Mouse (Mus musculus): ENCODE measurements at regions not wholly inside any gene's neighbourhood (a gene's known extent, or its start where the extent isn't known, plus 50 kb on each side); places are given as distances from the start of the nearest gene placed in this dataset.

DNA sequence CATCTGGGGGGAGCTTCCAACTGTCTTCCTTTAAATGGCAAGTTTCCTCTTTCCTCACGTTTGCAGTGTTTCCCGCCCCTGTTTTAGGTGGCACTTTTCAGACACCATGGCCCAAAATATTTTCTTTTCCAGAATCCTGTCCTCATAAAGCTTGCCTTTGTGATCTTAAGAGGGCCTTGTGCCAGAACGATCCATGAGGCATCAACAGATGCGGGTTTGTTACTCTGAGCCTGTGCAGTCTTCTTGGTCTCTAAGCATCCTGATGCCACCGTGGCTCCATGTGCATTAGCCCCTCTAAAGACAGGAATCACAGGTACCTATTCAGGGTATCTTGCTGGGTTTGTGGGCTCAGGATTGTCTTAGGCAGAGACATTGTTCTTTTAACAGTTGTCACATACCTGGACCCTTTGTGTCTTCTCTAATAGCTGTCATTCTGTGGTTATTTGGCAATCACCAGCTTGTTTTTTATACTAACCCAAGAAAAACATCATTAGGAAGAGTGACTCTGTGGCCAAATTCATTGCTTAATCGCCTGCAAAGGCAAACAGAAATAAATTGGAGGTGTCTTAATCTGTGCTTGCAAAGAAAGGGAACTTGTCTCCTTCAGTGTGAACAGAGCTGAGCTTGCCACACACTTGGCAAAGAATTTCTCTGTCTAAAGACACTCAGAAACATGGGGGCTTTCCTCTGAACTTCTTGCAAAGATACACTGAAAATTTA lies 179.3 kb downstream of the Nuak1 start:
- 81% methylated on average over 6 of the region's 6 CpGs for WGBS
- H3K9me3 ChIP-seq (ENCODE audit: control insufficient read depth, low read length): no peaks in the 10 kb centered on the region
- H3K36me3 ChIP-seq (ENCODE audit: control insufficient read depth, insufficient read depth, low read length): no peaks in the 10 kb centered on the region
- no peak overlapping the region for H3K4me3 ChIP-seq (ENCODE audit: control insufficient read depth in 1 of 2, insufficient read depth in 1 of 2, low read depth in 1 of 2, low read length in 2 of 2)
- no peak for ATAC-seq (ENCODE audit: insufficient number of reproducible peaks, insufficient read depth, low FRiP score, low read depth)
- H3K4me2 ChIP-seq (ENCODE audit: low read length): no peak overlapping the region
- H3K9ac ChIP-seq (ENCODE audit: low read length): no peak overlapping the region
- H3K4me1 ChIP-seq (ENCODE audit: control insufficient read depth in 2 of 2, insufficient read depth in 2 of 2, low read length in 2 of 2): no peaks in the 10 kb centered on the region
- no peak overlapping the region for H3K27ac ChIP-seq (replicated peaks in 1 of 2; ENCODE audit: control insufficient read depth in 1 of 2, insufficient read depth in 1 of 2, low read depth in 2 of 2, low read length in 2 of 2)
- H3K27me3 ChIP-seq (ENCODE audit: control insufficient read depth, insufficient read depth, low read length): no peaks in the 10 kb centered on the region

DNA sequence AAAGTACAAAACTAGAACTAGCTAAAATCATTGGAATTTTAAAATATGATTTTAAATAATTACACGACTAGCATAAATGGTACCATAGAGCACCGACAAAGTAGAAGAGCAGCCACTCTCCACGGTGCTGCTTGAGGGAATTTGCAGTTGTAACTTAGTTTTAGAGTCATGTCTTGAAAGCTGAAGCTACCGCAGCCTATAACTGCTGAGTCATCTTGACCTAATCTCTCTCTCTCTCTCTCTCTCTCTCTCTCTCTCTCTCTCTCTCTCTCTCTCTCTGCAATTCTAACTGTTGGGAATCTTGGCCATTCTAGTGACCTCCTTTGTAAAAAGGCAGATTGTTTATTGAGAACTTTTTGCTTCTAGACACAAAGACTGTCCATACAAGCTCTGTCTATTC lies 177.5 kb downstream of the Nuak1 start:
- Histone ChIP-seq H3K27me3 (ENCODE audit: control insufficient read depth, insufficient read depth, low read length) (no peaks in the 10 kb centered on the region), H3K9ac (ENCODE audit: low read length) (no peak overlapping the region), H3K36me3 (ENCODE audit: control insufficient read depth, insufficient read depth, low read length) (no peaks in the 10 kb centered on the region), H3K4me1 (ENCODE audit: control insufficient read depth in 2 of 2, insufficient read depth in 2 of 2, low read length in 2 of 2) (no peaks in the 10 kb centered on the region), H3K4me3 (ENCODE audit: control insufficient read depth in 1 of 2, insufficient read depth in 1 of 2, low read depth in 1 of 2, low read length in 2 of 2) (no peak overlapping the region), H3K27ac (replicated peaks in 1 of 2; ENCODE audit: control insufficient read depth in 1 of 2, insufficient read depth in 1 of 2, low read depth in 2 of 2, low read length in 2 of 2) (no peak overlapping the region), H3K4me2 (ENCODE audit: low read length) (no peak overlapping the region), H3K9me3 (ENCODE audit: control insufficient read depth, low read length) (no peaks in the 10 kb centered on the region)
- ATAC-seq (ENCODE audit: insufficient number of reproducible peaks, insufficient read depth, low FRiP score, low read depth): no peak
- 84% methylated on average over 4 of the region's 4 CpGs for WGBS

DNA sequence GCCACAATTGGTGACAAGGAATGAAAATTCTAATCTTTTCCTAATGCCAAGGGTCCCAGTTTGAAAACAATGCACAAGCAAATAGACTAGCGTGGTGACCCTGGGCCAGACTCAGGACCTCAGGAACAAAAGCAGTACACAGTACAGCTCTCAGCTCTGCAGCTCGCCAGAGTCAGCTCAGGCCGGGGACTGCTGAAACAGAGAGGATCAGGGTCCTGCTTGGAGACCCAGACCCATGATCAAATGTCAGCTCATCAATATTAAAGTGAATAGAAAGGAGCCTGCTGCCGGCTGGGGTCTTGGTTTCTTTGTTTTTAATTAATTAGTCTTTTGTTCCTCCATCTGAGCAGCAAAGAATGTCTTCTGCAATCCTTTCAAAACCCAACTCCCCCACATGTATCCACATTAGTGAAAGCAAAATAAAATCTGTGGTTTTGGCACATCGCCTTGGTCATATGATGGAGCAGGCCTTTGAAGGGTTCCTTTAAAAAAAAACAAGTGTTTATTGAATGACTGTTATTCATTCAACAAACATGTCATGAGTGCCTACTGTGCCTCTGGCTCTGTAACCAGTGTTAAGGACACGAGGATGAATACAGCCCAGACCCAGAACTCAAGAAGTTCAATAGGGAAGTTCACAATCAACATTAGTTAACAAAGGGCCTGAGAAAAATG lies 154.4 kb downstream of the Nuak1 start:
- Histone ChIP-seq H3K4me1 (ENCODE audit: control insufficient read depth in 2 of 2, insufficient read depth in 2 of 2, low read length in 2 of 2) (no peaks in the 10 kb centered on the region), H3K36me3 (ENCODE audit: control insufficient read depth, insufficient read depth, low read length) (no peaks in the 10 kb centered on the region), H3K4me3 (ENCODE audit: control insufficient read depth in 1 of 2, insufficient read depth in 1 of 2, low read depth in 1 of 2, low read length in 2 of 2) (no peak overlapping the region), H3K27me3 (ENCODE audit: control insufficient read depth, insufficient read depth, low read length) (no peaks in the 10 kb centered on the region), H3K9ac (ENCODE audit: low read length) (no peak overlapping the region), H3K4me2 (ENCODE audit: low read length) (no peak overlapping the region), H3K27ac (replicated peaks in 1 of 2; ENCODE audit: control insufficient read depth in 1 of 2, insufficient read depth in 1 of 2, low read depth in 2 of 2, low read length in 2 of 2) (no peak overlapping the region), H3K9me3 (ENCODE audit: control insufficient read depth, low read length) (no peaks in the 10 kb centered on the region)
- 81% methylated on average over 6 of the region's 6 CpGs for WGBS
- no peak for ATAC-seq (ENCODE audit: insufficient number of reproducible peaks, insufficient read depth, low FRiP score, low read depth)

DNA sequence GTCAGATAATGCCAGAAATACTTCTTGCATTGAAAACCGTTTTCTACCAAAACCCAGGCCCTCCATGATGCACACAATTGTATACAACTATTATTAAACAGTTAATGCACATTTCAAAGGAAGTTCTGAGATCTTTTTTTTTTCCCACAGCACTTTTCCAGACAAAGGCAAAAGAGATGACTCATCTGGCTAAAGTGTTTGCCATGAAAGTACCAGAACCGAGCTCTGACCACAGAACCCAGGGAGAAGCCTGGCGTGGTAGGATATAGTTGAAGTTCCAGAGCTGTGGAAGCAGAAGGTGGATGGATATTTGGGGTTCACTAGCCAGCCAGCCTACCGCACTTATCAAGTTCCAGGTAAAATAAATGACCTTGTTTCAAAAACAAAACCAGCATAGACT lies 146.0 kb downstream of the Nuak1 start:
- no peaks in the 10 kb centered on the region for H3K36me3 ChIP-seq (ENCODE audit: control insufficient read depth, insufficient read depth, low read length)
- ATAC-seq (ENCODE audit: insufficient number of reproducible peaks, insufficient read depth, low FRiP score, low read depth): no peak
- H3K4me3 ChIP-seq (ENCODE audit: control insufficient read depth in 1 of 2, insufficient read depth in 1 of 2, low read depth in 1 of 2, low read length in 2 of 2): no peak overlapping the region
- no peaks in the 10 kb centered on the region for H3K9me3 ChIP-seq (ENCODE audit: control insufficient read depth, low read length)
- no peaks in the 10 kb centered on the region for H3K4me1 ChIP-seq (ENCODE audit: control insufficient read depth in 2 of 2, insufficient read depth in 2 of 2, low read length in 2 of 2)
- WGBS: 79% methylated on average over 4 of the region's 4 CpGs
- H3K9ac ChIP-seq (ENCODE audit: low read length): no peak overlapping the region
- no peak overlapping the region for H3K27ac ChIP-seq (replicated peaks in 1 of 2; ENCODE audit: control insufficient read depth in 1 of 2, insufficient read depth in 1 of 2, low read depth in 2 of 2, low read length in 2 of 2)
- no peaks in the 10 kb centered on the region for H3K27me3 ChIP-seq (ENCODE audit: control insufficient read depth, insufficient read depth, low read length)
- no peak overlapping the region for H3K4me2 ChIP-seq (ENCODE audit: low read length)

DNA sequence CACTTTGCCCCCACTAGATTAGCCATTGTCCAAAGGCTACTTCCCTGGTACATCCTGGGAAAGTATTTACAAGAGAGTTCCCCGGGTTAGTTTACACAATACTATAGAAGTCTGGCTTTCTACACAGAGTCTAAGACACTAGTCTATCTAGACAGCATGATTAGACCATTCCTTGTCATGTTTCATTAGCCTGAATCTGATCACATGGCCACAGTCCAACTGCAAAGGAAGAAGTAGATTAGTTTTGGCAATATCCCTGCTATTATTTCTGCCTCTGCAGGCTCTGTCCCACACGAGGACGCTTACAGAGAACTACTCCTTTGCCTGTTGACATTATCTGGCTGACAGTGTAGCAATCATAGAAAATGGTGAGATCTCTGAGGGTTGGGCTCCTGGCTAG lies 144.2 kb downstream of the Nuak1 start:
- no peak overlapping the region for H3K4me3 ChIP-seq (ENCODE audit: control insufficient read depth in 1 of 2, insufficient read depth in 1 of 2, low read depth in 1 of 2, low read length in 2 of 2)
- H3K36me3 ChIP-seq (ENCODE audit: control insufficient read depth, insufficient read depth, low read length): no peaks in the 10 kb centered on the region
- WGBS: 54% methylated on average over 3 of the region's 3 CpGs
- ATAC-seq (ENCODE audit: insufficient number of reproducible peaks, insufficient read depth, low FRiP score, low read depth): no peak
- H3K9ac ChIP-seq (ENCODE audit: low read length): no peak overlapping the region
- H3K27ac ChIP-seq (replicated peaks in 1 of 2; ENCODE audit: control insufficient read depth in 1 of 2, insufficient read depth in 1 of 2, low read depth in 2 of 2, low read length in 2 of 2): no peak overlapping the region
- no peak overlapping the region for H3K4me2 ChIP-seq (ENCODE audit: low read length)
- no peaks in the 10 kb centered on the region for H3K27me3 ChIP-seq (ENCODE audit: control insufficient read depth, insufficient read depth, low read length)
- no peaks in the 10 kb centered on the region for H3K4me1 ChIP-seq (ENCODE audit: control insufficient read depth in 2 of 2, insufficient read depth in 2 of 2, low read length in 2 of 2)
- no peaks in the 10 kb centered on the region for H3K9me3 ChIP-seq (ENCODE audit: control insufficient read depth, low read length)

DNA sequence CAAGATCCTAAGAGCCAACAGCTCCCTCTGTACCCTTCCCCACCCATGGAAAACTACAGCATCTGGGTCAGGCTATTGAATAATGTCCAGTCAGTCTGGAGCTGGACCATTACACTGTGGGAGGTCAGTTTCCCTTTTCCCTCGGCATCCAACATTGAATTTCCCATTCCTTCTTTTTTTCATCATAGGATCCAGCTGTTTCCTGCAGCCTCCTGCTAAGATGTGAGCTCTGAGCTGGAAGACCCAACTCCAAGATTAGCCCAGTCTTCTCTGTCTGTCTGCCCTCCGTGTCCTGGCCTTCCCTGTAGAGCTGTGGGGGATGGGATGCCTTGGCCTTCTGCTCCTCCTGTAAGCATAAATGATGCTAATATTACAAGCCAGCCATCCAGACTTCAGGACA lies 138.8 kb downstream of the Nuak1 start:
- Histone ChIP-seq H3K9ac (ENCODE audit: low read length) (no peak overlapping the region), H3K4me3 (ENCODE audit: control insufficient read depth in 1 of 2, insufficient read depth in 1 of 2, low read depth in 1 of 2, low read length in 2 of 2) (no peak overlapping the region), H3K9me3 (ENCODE audit: control insufficient read depth, low read length) (no peaks in the 10 kb centered on the region), H3K4me2 (ENCODE audit: low read length) (no peak overlapping the region), H3K27ac (replicated peaks in 1 of 2; ENCODE audit: control insufficient read depth in 1 of 2, insufficient read depth in 1 of 2, low read depth in 2 of 2, low read length in 2 of 2) (no peak overlapping the region), H3K27me3 (ENCODE audit: control insufficient read depth, insufficient read depth, low read length) (no peaks in the 10 kb centered on the region), H3K4me1 (ENCODE audit: control insufficient read depth in 2 of 2, insufficient read depth in 2 of 2, low read length in 2 of 2) (peaks cover 6% of the 10 kb centered on the region in 2 experiments; a peak in 3 of 4 replicates), H3K36me3 (ENCODE audit: control insufficient read depth, insufficient read depth, low read length) (no peaks in the 10 kb centered on the region)
- WGBS: 58% methylated on average over 2 of the region's 2 CpGs
- ATAC-seq (ENCODE audit: insufficient number of reproducible peaks, insufficient read depth, low FRiP score, low read depth): no peak

DNA sequence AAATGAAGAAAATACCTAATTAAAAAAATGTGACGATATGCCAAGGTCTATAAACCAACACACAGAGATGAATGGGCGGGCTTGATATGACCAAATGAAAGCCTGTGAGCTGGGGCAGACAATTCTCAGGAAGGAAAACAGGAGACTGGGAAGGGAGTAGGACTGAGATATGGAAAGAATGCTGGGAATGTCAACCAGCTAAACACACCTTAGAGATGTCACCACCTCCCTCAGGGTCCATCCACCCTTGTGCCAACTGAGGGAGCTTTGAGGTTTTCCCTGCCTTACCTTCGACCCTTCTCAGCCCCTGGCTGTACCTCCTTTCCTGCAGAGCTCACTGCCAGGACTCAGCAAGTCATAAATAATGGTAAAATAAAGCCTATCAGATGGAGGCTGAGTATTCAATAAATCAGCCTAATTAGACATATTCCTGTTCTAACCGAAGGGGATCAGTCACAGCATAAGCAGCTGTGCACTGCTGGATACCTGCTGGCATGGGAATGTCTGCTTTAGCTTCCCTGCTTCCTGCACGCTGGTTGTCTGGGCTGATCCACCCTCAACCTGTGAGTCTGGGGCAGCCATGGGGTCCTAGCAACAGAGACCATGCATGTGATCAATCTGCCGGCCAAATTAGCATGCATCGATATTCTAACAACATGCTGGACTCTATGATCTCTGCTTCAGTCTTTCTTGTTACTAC lies 137.4 kb downstream of the Nuak1 start:
- H3K27me3 ChIP-seq (ENCODE audit: control insufficient read depth, insufficient read depth, low read length): no peaks in the 10 kb centered on the region
- H3K4me1 ChIP-seq (ENCODE audit: control insufficient read depth in 2 of 2, insufficient read depth in 2 of 2, low read length in 2 of 2): peaks cover 6% of the 10 kb centered on the region in 2 experiments; a peak in 3 of 4 replicates
- no peak overlapping the region for H3K4me3 ChIP-seq (ENCODE audit: control insufficient read depth in 1 of 2, insufficient read depth in 1 of 2, low read depth in 1 of 2, low read length in 2 of 2)
- 57% methylated on average over 7 of the region's 7 CpGs for WGBS
- no peak overlapping the region for H3K4me2 ChIP-seq (ENCODE audit: low read length)
- no peaks in the 10 kb centered on the region for H3K9me3 ChIP-seq (ENCODE audit: control insufficient read depth, low read length)
- no peak overlapping the region for H3K9ac ChIP-seq (ENCODE audit: low read length)
- H3K36me3 ChIP-seq (ENCODE audit: control insufficient read depth, insufficient read depth, low read length): no peaks in the 10 kb centered on the region
- no peak overlapping the region for H3K27ac ChIP-seq (replicated peaks in 1 of 2; ENCODE audit: control insufficient read depth in 1 of 2, insufficient read depth in 1 of 2, low read depth in 2 of 2, low read length in 2 of 2)
- ATAC-seq (ENCODE audit: insufficient number of reproducible peaks, insufficient read depth, low FRiP score, low read depth): no peak
